Mouse (Mus musculus) limb, embryonic 11.5 days (tissue): ENCODE results near the gene Syne2. TPM values are rescaled to one million over a fixed set of nuclear protein-coding genes. Genes with fewer than 3 reads are reported as not detected.

Experiments used
- ATAC-seq: fragments of 200-750 bp; cut with Nextera tagmentation; 2 replicates; pipeline ENCODE4 v1.8.0; 2017; ENCODE audit warnings: low read depth; ENCODE audit not compliant: insufficient number of reproducible peaks, low FRiP score, low TSS enrichment
- DNase-seq: peaks from one replicate; pipeline ENCODE4 v3.0.0-alpha.2; 2015; ENCODE audit warnings: low spot score
- H3K27ac ChIP-seq: fragments of 300-500 bp; sonication (generic); replicated peaks from 2 replicates; pipeline ENCODE4 v1.5.1; 2014; ENCODE audit warnings: low read depth, mild to moderate bottlenecking, low read length
- H3K27me3 ChIP-seq: fragments of 300-500 bp; sonication (generic); 2 replicates; pipeline ENCODE4 v1.6.1; 2014; ENCODE audit warnings: mild to moderate bottlenecking, low read length, mixed read lengths; ENCODE audit not compliant: control insufficient read depth, insufficient read depth
- H3K36me3 ChIP-seq: fragments of 300-500 bp; sonication (generic); 2 replicates; pipeline ENCODE4 v1.6.1; 2014; ENCODE audit warnings: mild to moderate bottlenecking, low read length, moderate library complexity, mixed read lengths; ENCODE audit not compliant: control insufficient read depth, insufficient read depth
- H3K4me1 ChIP-seq: fragments of 300-500 bp; sonication (generic); 2 replicates; pipeline ENCODE4 v1.6.1; 2014; ENCODE audit warnings: low read length, mixed read lengths; ENCODE audit not compliant: control insufficient read depth, insufficient read depth
- H3K4me2 ChIP-seq: fragments of 300-500 bp; sonication (generic); 2 replicates; pipeline ENCODE4 v1.6.1; 2014; ENCODE audit warnings: low read depth, mild to moderate bottlenecking, moderate library complexity; ENCODE audit not compliant: severe bottlenecking
- H3K4me3 ChIP-seq: fragments of 300-500 bp; sonication (generic); 2 replicates; pipeline ENCODE4 v1.5.1; 2014; ENCODE audit warnings: low read depth, low read length
- H3K9ac ChIP-seq: fragments of 300-500 bp; sonication (generic); 2 replicates; pipeline ENCODE4 v1.6.1; 2014; ENCODE audit warnings: mild to moderate bottlenecking, low read length
- H3K9me3 ChIP-seq: fragments of 300-500 bp; sonication (generic); 2 replicates; pipeline ENCODE4 v1.6.1; 2016; ENCODE audit warnings: low read length; ENCODE audit not compliant: control insufficient read depth
- WGBS: fragments of 180-500 bp; shearing (Covaris S2); extraction: QIAGEN DNeasy Blood & Tissue Kit; methylation state at CpG from one replicate; pipeline ENCODE4 v1.1.7; 2014; 5-methylcytosine and 5-hydroxymethylcytosine counted together
- polyA plus RNA-seq: library from polyadenylated mRNA; unstranded; fragments of >200 nt; fragmentation: Nextera tagmentation; extraction: Ambion mirVana; gene quantifications from 2 replicates; pipeline ENCODE4 v1.2.1, GENCODE M21; 2014

Gene Syne2
- polyA plus RNA-seq, 1 experiment from 2014 or later, result 96.6 TPM

GRCm38 (mm10) chr12:76018640-76019039, 200.7 kb downstream of the Syne2 start:
- ATAC-seq (no peak), DNase-seq (no peak)
- Histone ChIP-seq H3K4me1 (no peaks in the 10 kb centered on the region), H3K36me3 (peaks cover 3% of the 10 kb centered on the region), H3K9ac (no peak overlapping the region), H3K9me3 (no peaks in the 10 kb centered on the region), H3K4me3 (no peak overlapping the region), H3K4me2 (no peak overlapping the region), H3K27ac (no peak overlapping the region), H3K27me3 (no peaks in the 10 kb centered on the region)
- WGBS, result 53% methylated on average over 8 of the region's 8 CpGs

GRCm38 (mm10) chr12:76042301-76042700, 224.4 kb downstream of the Syne2 start:
- Histone ChIP-seq H3K4me1 (no peaks in the 10 kb centered on the region), H3K27me3 (no peaks in the 10 kb centered on the region), H3K4me2 (no peak overlapping the region), H3K9me3 (no peaks in the 10 kb centered on the region), H3K27ac (no peak overlapping the region), H3K9ac (no peak overlapping the region), H3K36me3 (peaks cover 7% of the 10 kb centered on the region; the same call in 1 of the 2 replicates), H3K4me3 (no peak overlapping the region)
- ATAC-seq (no peak), DNase-seq (no peak)
- WGBS, result 80% methylated on average over 8 of the region's 8 CpGs

GRCm38 (mm10) chr12:76046561-76046960, 228.6 kb downstream of the Syne2 start:
- H3K9ac ChIP-seq, result no peak overlapping the region
- H3K4me3 ChIP-seq, result no peak overlapping the region
- no peak overlapping the region for H3K4me2 ChIP-seq
- H3K36me3 ChIP-seq, result peaks cover 4% of the 10 kb centered on the region; the same call in 1 of the 2 replicates
- DNase-seq, result no peak
- ATAC-seq, result no peak
- no peaks in the 10 kb centered on the region for H3K9me3 ChIP-seq
- H3K4me1 ChIP-seq, result no peaks in the 10 kb centered on the region
- H3K27me3 ChIP-seq, result no peaks in the 10 kb centered on the region
- WGBS, result 93% methylated on average over 6 of the region's 6 CpGs
- H3K27ac ChIP-seq, result no peak overlapping the region

GRCm38 (mm10) chr12:76047921-76048320, 230.0 kb downstream of the Syne2 start:
- 84% methylated on average over 3 of the region's 3 CpGs for WGBS
- no peak for ATAC-seq
- no peaks in the 10 kb centered on the region for H3K36me3 ChIP-seq

GRCm38 (mm10) chr12:76048672-76049071, 230.7 kb downstream of the Syne2 start:
- no peaks in the 10 kb centered on the region for H3K4me1 ChIP-seq
- no peak for ATAC-seq
- no peaks in the 10 kb centered on the region for H3K27me3 ChIP-seq
- H3K4me3 ChIP-seq, result no peak overlapping the region
- DNase-seq, result no peak
- no peaks in the 10 kb centered on the region for H3K36me3 ChIP-seq
- H3K27ac ChIP-seq, result no peak overlapping the region
- WGBS, result 85% methylated on average over 8 of the region's 8 CpGs
- H3K9me3 ChIP-seq, result no peaks in the 10 kb centered on the region
- no peak overlapping the region for H3K4me2 ChIP-seq
- no peak overlapping the region for H3K9ac ChIP-seq

More at GRCm38 (mm10) chr12:76047921-76048320, 230.0 kb downstream of the Syne2 start:
- Histone ChIP-seq H3K9me3 (no peaks in the 10 kb centered on the region), H3K27ac (no peak overlapping the region), H3K4me2 (no peak overlapping the region), H3K27me3 (no peaks in the 10 kb centered on the region), H3K9ac (no peak overlapping the region), H3K4me1 (no peaks in the 10 kb centered on the region), H3K4me3 (no peak overlapping the region)
- DNase-seq, result no peak

- Histone ChIP-seq H3K27me3 (no peaks in the 10 kb centered on the region), H3K4me3 (no peak overlapping the region), H3K36me3 (no peaks in the 10 kb centered on the region), H3K4me2 (no peak overlapping the region), H3K27ac (no peak overlapping the region), H3K4me1 (no peaks in the 10 kb centered on the region), H3K9ac (no peak overlapping the region), H3K9me3 (no peaks in the 10 kb centered on the region)
- no peak for ATAC-seq
- no peak for DNase-seq
- 86% methylated on average over 5 of the region's 5 CpGs for WGBS
Measured at GRCm38 (mm10) chr12:76049343-76049742, 231.4 kb downstream of the Syne2 start.

- Histone ChIP-seq H3K4me2 (no peak overlapping the region), H3K27ac (no peak overlapping the region), H3K4me3 (no peak overlapping the region), H3K9ac (no peak overlapping the region), H3K9me3 (no peaks in the 10 kb centered on the region), H3K36me3 (peaks cover 5% of the 10 kb centered on the region; the same call in 1 of the 2 replicates), H3K4me1 (no peaks in the 10 kb centered on the region), H3K27me3 (no peaks in the 10 kb centered on the region)
- DNase-seq (no peak), ATAC-seq (no peak)
- WGBS, result 92% methylated on average over 9 of the region's 9 CpGs
Measured at GRCm38 (mm10) chr12:76051879-76052278, 233.9 kb downstream of the Syne2 start.

- H3K4me1 ChIP-seq, result no peaks in the 10 kb centered on the region
- H3K9me3 ChIP-seq, result no peaks in the 10 kb centered on the region
- no peak overlapping the region for H3K27ac ChIP-seq
- ATAC-seq (no peak), DNase-seq (no peak)
- no peak overlapping the region for H3K9ac ChIP-seq
- H3K27me3 ChIP-seq, result no peaks in the 10 kb centered on the region
- H3K36me3 ChIP-seq, result peaks cover 10% of the 10 kb centered on the region; the same call in 1 of the 2 replicates
- H3K4me2 ChIP-seq, result no peak overlapping the region
- no peak overlapping the region for H3K4me3 ChIP-seq
- WGBS, result 90% methylated on average over 9 of the region's 9 CpGs
Measured at GRCm38 (mm10) chr12:76054653-76055052, 236.7 kb downstream of the Syne2 start.

GRCm38 (mm10) chr12:76063001-76063400, 245.1 kb downstream of the Syne2 start:
- H3K4me3 ChIP-seq, result no peak overlapping the region
- no peaks in the 10 kb centered on the region for H3K4me1 ChIP-seq
- no peak overlapping the region for H3K4me2 ChIP-seq
- 91% methylated on average over 4 of the region's 4 CpGs for WGBS
- no peak overlapping the region for H3K9ac ChIP-seq
- no peaks in the 10 kb centered on the region for H3K9me3 ChIP-seq
- no peak for ATAC-seq
- no peaks in the 10 kb centered on the region for H3K27me3 ChIP-seq
- 0 out of 2 replicates have a peak, but pooled peaks cover 11% of the 10 kb centered on the region for H3K36me3 ChIP-seq
- DNase-seq, result no peak
- H3K27ac ChIP-seq, result no peak overlapping the region
